Mouse (Mus musculus) G1E (cell line): ENCODE data around the gene Ttc28.

Source experiments
- CTCF ChIP-seq: IDR thresholded peaks from 2 replicates; pipeline ENCODE4 v1.5.1; 2012; ENCODE audit warnings: low read depth, low read length, inconsistent platforms, mixed read lengths
- GATA1 ChIP-seq: IDR thresholded peaks from 2 replicates; pipeline ENCODE4 v1.6.1; 2012; ENCODE audit warnings: borderline replicate concordance, low read length, inconsistent platforms, mixed read lengths
- POLR2AphosphoS5 ChIP-seq: IDR thresholded peaks from 2 replicates; pipeline ENCODE4 v1.6.1; 2012; ENCODE audit warnings: low read depth, low read length, inconsistent platforms; ENCODE audit not compliant: insufficient replicate concordance
- TAL1 ChIP-seq: conservative IDR thresholded peaks from 2 replicates; pipeline ENCODE4 v1.6.1; 2012; ENCODE audit warnings: low read depth, low read length, inconsistent platforms, mixed read lengths

DNA sequence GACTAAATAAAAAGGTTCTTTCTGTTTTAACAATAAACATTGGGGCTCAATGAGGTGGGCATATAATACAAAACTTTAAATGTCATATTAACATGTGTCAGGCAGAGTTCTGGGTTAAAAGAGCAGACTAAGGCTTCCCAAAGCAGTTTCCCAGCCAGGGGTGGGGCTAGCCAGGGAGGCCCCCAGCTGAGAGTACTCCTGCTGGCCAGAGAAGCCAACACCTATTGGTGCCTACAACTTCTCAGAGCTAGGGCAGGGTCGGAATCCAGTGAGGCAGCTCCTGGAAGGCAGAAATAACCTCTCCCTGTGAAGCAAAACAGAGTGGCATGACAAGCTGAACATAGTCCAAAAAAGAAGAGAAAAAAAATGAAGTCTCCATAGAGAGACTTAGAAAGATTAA, 439.3 kb downstream of the Ttc28 start:
- no peak for TF ChIP-seq CTCF
- no peak for TF ChIP-seq GATA1
- no peak for TF ChIP-seq POLR2AphosphoS5
- no peak for TF ChIP-seq TAL1
